Mouse (Mus musculus) kidney, adult 18-20 months (tissue): ENCODE measurements around the gene Kcna1.

Experiments
- DNase-seq: peaks from one replicate; pipeline ENCODE4 v3.0.0; 2021

Gene Kcna1

DNA sequence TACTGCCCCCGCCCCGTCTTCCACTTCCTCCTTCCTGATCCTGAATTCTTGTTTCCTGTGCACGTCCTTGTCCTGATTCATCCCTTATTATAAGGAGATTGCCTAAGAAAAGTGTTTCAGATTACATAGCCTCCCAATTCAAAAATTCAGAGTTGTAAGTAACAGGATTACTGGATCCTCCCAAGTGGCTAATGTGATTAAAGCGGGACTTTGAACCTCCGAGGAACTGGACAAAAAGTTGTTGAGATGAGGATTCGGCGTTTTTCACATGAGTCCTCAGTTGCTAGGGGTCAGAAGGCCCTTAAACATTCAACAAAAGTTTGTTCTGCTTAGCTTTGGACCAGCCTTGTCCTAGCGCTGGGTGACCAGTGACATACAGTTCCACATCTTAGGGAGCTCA, at the start of gene Kcna1:
Gene Kcna1 (minus strand): TSS at position 4 of the 400 bp plus-strand sequence.
- no peak for DNase-seq

- no peak for DNase-seq
Measured at GRCm38 (mm10) chr6:126687120-126687519, 40.9 kb upstream of the Kcna1 start.

DNA sequence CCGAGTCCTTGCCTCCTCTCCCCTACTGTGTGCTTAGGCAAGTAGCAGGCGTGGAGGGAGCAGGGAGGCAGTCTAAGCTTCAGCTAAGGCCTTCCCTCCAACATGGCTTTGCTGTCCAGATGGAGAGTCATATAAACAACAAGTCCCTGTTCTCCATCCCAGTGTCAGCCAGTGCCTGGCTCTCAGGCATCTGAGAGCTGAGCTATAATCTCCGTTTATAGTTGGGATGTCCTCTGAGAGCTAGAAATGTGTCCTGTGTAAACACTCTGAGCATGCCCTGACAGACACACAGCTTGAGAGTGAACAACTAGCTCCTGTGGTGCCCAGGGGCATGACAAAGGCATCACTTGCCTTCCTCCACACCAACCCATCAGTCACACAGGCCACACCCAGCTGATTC, 39.0 kb upstream of the Kcna1 start:
- DNase-seq = no peak

DNA sequence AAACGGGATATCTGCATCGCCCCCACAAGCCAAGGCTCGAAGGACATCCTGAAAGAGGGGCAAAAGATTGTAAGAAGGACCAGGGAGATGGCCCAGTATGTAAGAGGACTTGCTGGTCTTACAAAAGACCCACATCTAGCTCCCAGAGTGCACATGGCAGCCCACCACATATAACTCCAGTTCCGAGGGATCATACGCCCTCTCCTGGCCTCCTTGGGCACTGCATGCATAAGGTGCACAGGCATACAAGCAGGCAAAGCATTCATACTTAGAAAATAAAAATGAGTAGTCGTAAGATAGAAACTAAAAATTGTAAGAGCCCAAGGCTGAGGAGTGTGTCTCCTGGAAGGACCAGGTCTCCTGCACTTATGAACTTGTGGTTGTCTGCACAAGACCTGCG, 32.8 kb upstream of the Kcna1 start:
- DNase-seq = peak; percentile 17

- no peak for DNase-seq
Measured at GRCm38 (mm10) chr6:126667001-126667400, 20.8 kb upstream of the Kcna1 start.

DNA sequence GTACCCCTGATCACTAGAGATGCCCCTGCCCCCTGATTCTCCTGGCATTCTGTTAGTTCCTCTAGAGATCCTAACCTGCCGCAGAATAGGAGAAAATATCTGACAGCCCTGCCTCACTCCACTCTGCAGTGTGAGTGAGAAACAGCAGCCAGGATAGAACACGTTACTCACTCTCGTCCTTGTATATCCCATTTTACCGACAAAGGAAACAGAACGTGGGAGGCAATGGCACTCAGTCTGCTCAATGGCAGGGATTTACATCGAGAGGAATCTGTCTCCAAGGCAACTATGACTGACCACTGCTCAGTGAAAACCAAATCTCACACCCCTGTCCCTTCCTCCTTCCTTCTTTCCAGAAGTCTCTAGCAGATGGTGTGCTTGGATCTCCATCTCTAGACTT, 19.9 kb upstream of the Kcna1 start:
- no peak for DNase-seq

DNA sequence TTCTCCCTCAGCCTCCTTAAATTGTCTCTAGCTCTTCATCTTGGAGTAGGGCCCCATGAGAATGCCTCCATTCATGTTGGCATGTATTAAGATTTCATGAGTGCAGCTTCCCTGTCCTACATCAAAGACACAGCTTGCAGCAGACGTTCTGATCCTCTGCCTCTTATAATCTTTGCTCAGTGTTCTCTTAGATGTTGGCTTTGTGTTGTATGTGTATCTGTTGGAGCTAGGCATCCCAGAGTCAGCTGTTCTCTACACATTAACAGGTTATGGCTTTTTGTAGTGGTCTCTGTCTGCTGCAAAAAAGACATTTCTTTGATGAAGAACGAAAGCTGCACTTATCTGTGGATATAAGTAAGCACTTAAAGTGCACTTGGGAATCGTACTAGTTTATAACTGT, 18.4 kb upstream of the Kcna1 start:
- DNase-seq = no peak

GRCm38 (mm10) chr6:126657646-126658394, 11.6 kb upstream of the Kcna1 start:
- DNase-seq = peak; percentile 30

DNA sequence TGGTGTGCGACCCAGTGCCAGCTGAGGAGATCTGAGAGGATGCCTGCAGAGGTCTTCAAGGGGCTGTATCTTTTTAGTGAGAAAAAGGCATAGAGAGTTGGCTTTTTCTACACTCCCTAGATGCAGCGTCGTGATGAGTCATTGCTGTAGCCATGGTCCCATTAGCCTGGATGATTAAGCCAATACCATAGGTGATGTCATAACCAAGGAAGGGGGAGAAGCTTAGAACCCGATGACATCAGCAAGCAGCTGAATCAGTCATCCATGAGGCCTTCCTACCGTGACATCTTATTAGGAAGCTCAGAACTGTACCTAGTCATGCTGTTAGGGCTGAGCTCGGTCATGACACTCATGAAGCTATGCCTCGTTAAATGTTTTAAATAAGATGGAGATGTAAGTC, 7.4 kb upstream of the Kcna1 start:
- DNase-seq = no peak

- DNase-seq = no peak
Measured at GRCm38 (mm10) chr6:126645644-126646358, 383 bp downstream of the Kcna1 start.

DNA sequence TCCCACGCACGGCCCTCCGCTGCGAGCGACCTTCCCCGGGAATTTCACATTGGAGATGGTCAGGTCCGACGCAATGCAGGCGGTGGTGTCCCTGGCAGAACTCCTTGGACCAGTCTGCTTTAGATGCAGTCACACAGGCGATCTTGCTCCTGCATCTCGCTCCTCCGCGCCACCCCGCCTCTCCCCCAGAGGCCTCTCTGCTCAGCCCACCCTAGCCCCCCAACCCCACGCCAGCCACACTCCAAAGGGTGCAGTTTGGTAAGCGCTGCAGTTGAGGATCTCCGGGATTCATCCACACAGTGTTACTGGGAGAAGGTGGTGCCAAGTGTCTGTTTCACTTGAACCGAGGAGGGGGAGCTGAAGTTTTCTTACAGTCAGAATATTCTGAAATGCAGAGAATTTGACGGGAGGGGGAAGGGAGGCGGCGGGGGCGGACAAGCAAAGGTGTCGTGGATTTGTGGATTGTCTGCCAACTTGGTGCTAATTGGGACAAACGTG, 1.1 kb downstream of the Kcna1 start:
- no peak for DNase-seq

DNA sequence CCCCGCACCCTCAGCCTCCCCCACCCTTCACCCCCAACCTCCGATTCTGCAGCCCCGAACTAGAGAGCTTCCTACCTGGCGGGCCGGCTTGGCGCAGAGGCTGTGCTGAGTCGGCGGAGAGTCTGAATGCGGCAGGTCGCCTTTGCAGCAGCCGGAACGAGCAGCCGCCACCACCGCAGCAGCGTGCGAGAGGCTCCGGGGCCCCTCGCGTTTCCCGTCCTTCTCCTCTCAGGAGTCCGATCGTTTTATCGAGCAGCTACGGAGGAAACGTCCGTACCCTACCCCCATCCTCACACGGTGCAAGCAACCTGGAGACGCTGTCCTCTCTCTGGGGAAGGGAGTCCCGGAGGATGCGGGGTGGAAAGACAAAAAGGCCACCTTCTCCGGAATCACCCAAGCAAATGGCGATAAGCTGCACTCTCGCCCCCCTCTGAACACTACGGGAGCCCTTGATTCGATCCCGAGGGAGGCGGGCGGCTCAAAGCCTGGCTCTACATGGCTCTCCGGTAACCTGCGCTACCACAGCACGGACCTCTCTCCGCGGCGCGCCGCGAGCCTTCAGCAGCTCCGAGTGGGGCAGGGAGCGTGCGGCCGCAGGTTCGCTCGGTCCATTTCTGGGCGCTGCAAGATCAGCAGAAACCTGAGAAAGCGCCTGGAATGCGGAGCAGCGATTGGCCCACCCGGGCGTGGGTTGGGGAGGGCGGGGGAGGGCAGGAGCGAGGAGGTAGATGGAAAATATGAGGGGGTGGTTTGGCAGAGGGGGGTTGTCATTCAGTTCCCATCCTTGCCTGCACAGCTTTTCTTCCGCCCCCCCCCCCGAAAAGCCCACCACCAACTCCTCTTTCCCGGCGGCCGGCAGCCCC, 1.8 kb downstream of the Kcna1 start:
- DNase-seq = peak; percentile 17

DNA sequence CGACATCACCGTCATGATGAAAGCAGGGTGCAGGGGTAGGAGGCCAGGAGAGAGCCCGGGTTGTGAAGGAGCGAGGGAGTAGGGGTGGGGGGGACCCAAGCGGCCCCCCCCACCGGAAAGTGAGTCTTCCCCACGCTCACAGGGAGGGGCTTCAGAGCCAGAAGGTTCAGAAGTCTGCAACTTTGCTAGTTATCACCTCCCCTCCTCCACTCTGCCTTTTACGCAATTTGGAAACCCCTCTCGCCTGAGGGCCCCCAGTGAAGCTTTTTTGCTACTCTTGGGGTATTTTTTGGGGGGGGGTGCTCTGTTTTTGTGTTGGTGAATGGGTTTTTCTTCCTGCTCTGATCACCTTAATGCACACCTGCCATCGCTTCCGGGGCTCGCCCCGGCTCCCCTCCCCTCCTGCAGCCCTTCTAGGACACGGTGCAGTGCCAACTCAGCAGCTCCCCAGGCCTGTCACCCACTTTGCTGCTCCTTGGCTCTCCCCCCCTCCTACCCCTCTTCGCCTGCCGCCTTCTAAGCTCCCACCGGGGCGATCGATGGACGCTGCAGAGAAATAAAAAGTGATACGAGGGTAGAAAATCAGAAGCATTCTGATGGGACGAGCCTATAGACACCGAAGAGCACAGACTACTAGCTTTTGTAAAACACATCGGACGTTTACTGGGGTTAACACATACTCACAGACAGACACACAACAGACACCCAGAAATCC, 2.7 kb downstream of the Kcna1 start:
- no peak for DNase-seq

- DNase-seq = peak; percentile 43
Measured at GRCm38 (mm10) chr6:126642856-126643321, 3.3 kb downstream of the Kcna1 start.

GRCm38 (mm10) chr6:126628451-126628850, 17.7 kb downstream of the Kcna1 start:
- peak; percentile 22 for DNase-seq

GRCm38 (mm10) chr6:126618455-126618854, 27.7 kb downstream of the Kcna1 start:
- DNase-seq = no peak

GRCm38 (mm10) chr6:126610746-126611145, 35.4 kb downstream of the Kcna1 start:
- no peak for DNase-seq

GRCm38 (mm10) chr6:126609193-126609947, 36.8 kb downstream of the Kcna1 start:
- DNase-seq = no peak

DNA sequence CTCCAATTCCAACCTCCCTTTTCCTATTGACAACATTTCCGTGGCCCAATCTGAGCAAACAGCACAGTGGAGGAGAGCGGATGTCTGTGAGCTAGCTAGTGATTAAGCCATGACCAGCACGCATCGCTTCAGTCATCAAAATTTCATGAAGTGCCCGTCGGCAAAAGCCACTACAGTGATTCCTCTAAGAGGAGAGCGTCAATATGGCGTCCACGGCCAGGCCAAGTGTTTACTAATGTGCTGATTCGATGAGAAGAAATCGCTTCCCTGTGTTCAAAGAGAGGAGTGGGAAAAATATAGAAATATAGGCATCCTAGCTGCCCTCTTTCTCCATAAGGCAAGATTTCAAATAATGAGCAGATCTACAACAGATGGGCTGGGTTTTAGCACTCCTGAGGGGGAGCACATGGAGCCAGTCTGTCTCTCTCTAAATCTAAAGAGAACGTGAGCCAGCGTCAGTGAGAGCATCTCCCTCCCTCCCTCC, 44.3 kb downstream of the Kcna1 start:
- DNase-seq = no peak

GRCm38 (mm10) chr6:126599201-126599995, 46.8 kb downstream of the Kcna1 start:
- DNase-seq = peak; percentile 27

DNA sequence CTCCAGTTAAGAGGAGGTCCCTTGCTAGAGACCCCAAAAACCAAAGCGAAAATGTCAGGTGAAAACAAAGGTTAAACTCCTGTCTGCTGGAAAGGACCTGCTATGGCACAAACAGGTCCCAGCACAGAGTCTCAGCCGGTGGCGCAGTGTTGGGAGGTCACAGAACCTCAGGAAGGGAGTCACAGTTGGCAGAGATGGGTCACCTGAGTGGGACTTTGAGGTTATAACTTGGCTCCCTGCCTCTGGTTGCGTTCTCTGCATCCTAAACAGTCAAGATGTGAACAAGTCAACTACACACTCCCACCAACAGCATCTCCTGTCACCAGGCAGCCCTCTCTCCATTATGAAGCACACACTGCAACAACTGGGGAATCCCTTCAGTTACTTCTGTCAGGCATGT, 48.4 kb downstream of the Kcna1 start:
- DNase-seq = no peak
